Mouse (Mus musculus) heart, postnatal 0 days (tissue): Measurements from ENCODE around the gene Smyd3. TPM values are rescaled to one million over a fixed set of nuclear protein-coding genes. Genes with fewer than 3 reads are reported as not detected.

Source experiments
- ATAC-seq: fragments of 200-750 bp; cut with Nextera tagmentation; 2 replicates; pipeline ENCODE4 v1.8.0; 2017; ENCODE audit warnings: low read depth, moderate number of reproducible peaks, moderate library complexity; ENCODE audit not compliant: insufficient read depth
- DNase-seq: peaks from one replicate; pipeline ENCODE4 v3.0.0-alpha.2; 2016; ENCODE audit warnings: low spot score
- H3K27ac ChIP-seq: fragments of 300-500 bp; sonication (generic); 2 replicates; pipeline ENCODE4 v1.5.1; 2014; ENCODE audit warnings: low read depth, mild to moderate bottlenecking
- H3K27me3 ChIP-seq: fragments of 300-500 bp; sonication (generic); 2 replicates; pipeline ENCODE4 v1.6.1; 2014; ENCODE audit warnings: low read length, mixed read lengths; ENCODE audit not compliant: control insufficient read depth, insufficient read depth
- H3K36me3 ChIP-seq: fragments of 300-500 bp; sonication (generic); replicated peaks from 2 replicates; pipeline ENCODE4 v1.6.1; 2014; ENCODE audit warnings: low read length, mixed read lengths; ENCODE audit not compliant: control insufficient read depth, insufficient read depth
- H3K4me1 ChIP-seq: fragments of 300-500 bp; sonication (generic); 2 replicates; pipeline ENCODE4 v1.6.1; 2014; ENCODE audit warnings: antibody characterized with exemption; ENCODE audit not compliant: control insufficient read depth, insufficient read depth
- H3K4me2 ChIP-seq: fragments of 300-500 bp; sonication (generic); 2 replicates; pipeline ENCODE4 v1.6.1; 2014; ENCODE audit warnings: low read depth, mild to moderate bottlenecking, low read length, moderate library complexity
- H3K4me3 ChIP-seq: fragments of 300-500 bp; sonication (generic); 2 replicates; pipeline ENCODE4 v1.5.1; 2014; ENCODE audit warnings: low read depth, low read length
- H3K9ac ChIP-seq: fragments of 300-500 bp; sonication (generic); replicated peaks from 2 replicates; pipeline ENCODE4 v1.6.1; 2014; ENCODE audit warnings: low read depth, low read length, mixed read lengths
- H3K9me3 ChIP-seq: fragments of 300-500 bp; sonication (generic); replicated peaks from 2 replicates; pipeline ENCODE4 v1.6.1; 2016; ENCODE audit warnings: low read length; ENCODE audit not compliant: control insufficient read depth
- CTCF ChIP-seq: IDR thresholded peaks from 2 replicates; pipeline ENCODE4 v1.5.1; 2016; ENCODE audit warnings: antibody characterized with exemption, control low read depth, low read depth
- EP300 ChIP-seq: IDR thresholded peaks from 2 replicates; pipeline ENCODE4 v1.6.1; 2016; ENCODE audit warnings: antibody characterized with exemption, low read depth
- WGBS: fragments of 180-500 bp; shearing (Covaris S2); extraction: QIAGEN DNeasy Blood & Tissue Kit; methylation state at CpG from one replicate; pipeline ENCODE4 v1.1.7; 2014; 5-methylcytosine and 5-hydroxymethylcytosine counted together
- polyA plus RNA-seq: library from polyadenylated mRNA; unstranded; fragments of >200 nt; fragmentation: Nextera tagmentation; extraction: Ambion mirVana; gene quantifications from 2 replicates; pipeline ENCODE4 v1.2.1, GENCODE M21; 2015
- total RNA-seq: library from RNA; depleted of rRNA; stranded (reverse); fragments of >200 nt; gene quantifications from 2 replicates; pipeline ENCODE4 v1.2.3, GENCODE M21; 2014; ENCODE audit warnings: low replicate concordance

Smyd3 gene
- total and polyA plus RNA-seq, 2 experiments from 2014 or later: 7.0 to 11.6 TPM

GRCm38 (mm10) chr1:179266936-179267335 lies 250.9 kb downstream of the Smyd3 start:
- H3K9ac ChIP-seq: no peak overlapping the region
- no peaks in the 10 kb centered on the region for H3K4me1 ChIP-seq
- H3K27me3 ChIP-seq: no peaks in the 10 kb centered on the region
- 0 out of 2 replicates have a peak, but pooled peaks cover 6% of the 10 kb centered on the region for H3K36me3 ChIP-seq
- H3K9me3 ChIP-seq: peaks cover 24% of the 10 kb centered on the region
- no peak overlapping the region for H3K4me2 ChIP-seq
- DNase-seq: no peak
- TF ChIP-seq EP300 (no peak), CTCF (no peak)
- H3K27ac ChIP-seq: no peak overlapping the region
- ATAC-seq: no peak
- WGBS: 76% methylated on average over 3 of the region's 3 CpGs
- H3K4me3 ChIP-seq: no peak overlapping the region

GRCm38 (mm10) chr1:179261496-179261966 lies 256.3 kb downstream of the Smyd3 start:
- ATAC-seq (no peak), DNase-seq (no peak)
- WGBS: 64% methylated on average over 11 of the region's 11 CpGs
- Histone ChIP-seq H3K4me3 (no peak overlapping the region), H3K36me3 (no peaks in the 10 kb centered on the region), H3K4me2 (no peak overlapping the region), H3K9ac (no peak overlapping the region), H3K27ac (no peak overlapping the region), H3K9me3 (peaks cover under 1% of the 10 kb centered on the region; the same call in 1 of the 2 replicates), H3K27me3 (no peaks in the 10 kb centered on the region), H3K4me1 (no peaks in the 10 kb centered on the region)
- TF ChIP-seq EP300: no peak
- TF ChIP-seq CTCF: no peak

- Histone ChIP-seq H3K4me2 (no peak overlapping the region), H3K27ac (no peak overlapping the region), H3K9me3 (no peaks in the 10 kb centered on the region), H3K9ac (no peak overlapping the region), H3K27me3 (no peaks in the 10 kb centered on the region), H3K36me3 (no peaks in the 10 kb centered on the region), H3K4me1 (no peaks in the 10 kb centered on the region), H3K4me3 (no peak overlapping the region)
- DNase-seq (no peak), ATAC-seq (no peak)
- WGBS: 84% methylated on average over 11 of the region's 11 CpGs
- TF ChIP-seq EP300: no peak
- no peak for TF ChIP-seq CTCF
These were observed 261.9 kb downstream of the Smyd3 start for GRCm38 (mm10) chr1:179255826-179256512.

GRCm38 (mm10) chr1:179254531-179254930 lies 263.3 kb downstream of the Smyd3 start:
- Histone ChIP-seq H3K9me3 (no peaks in the 10 kb centered on the region), H3K27ac (no peak overlapping the region), H3K36me3 (no peaks in the 10 kb centered on the region), H3K4me3 (no peak overlapping the region), H3K27me3 (no peaks in the 10 kb centered on the region), H3K4me2 (no peak overlapping the region), H3K4me1 (no peaks in the 10 kb centered on the region), H3K9ac (no peak overlapping the region)
- ATAC-seq (no peak), DNase-seq (no peak)
- TF ChIP-seq EP300 (no peak), CTCF (no peak)
- WGBS: 78% methylated on average over 3 of the region's 3 CpGs

GRCm38 (mm10) chr1:179252611-179253010 lies 265.2 kb downstream of the Smyd3 start:
- TF ChIP-seq CTCF: no peak
- TF ChIP-seq EP300: no peak
- no peak overlapping the region for H3K27ac ChIP-seq
- no peak for ATAC-seq
- DNase-seq: no peak
- no peaks in the 10 kb centered on the region for H3K9me3 ChIP-seq
- H3K4me1 ChIP-seq: 0 out of 2 replicates have a peak, but pooled peaks cover 7% of the 10 kb centered on the region
- H3K4me2 ChIP-seq: no peak overlapping the region
- H3K36me3 ChIP-seq: no peaks in the 10 kb centered on the region
- no peaks in the 10 kb centered on the region for H3K27me3 ChIP-seq
- no peak overlapping the region for H3K9ac ChIP-seq
- WGBS: 78% methylated on average over 4 of the region's 4 CpGs
- no peak overlapping the region for H3K4me3 ChIP-seq

GRCm38 (mm10) chr1:179250388-179250787 lies 267.5 kb downstream of the Smyd3 start:
- Histone ChIP-seq H3K36me3 (no peaks in the 10 kb centered on the region), H3K27me3 (no peaks in the 10 kb centered on the region), H3K4me3 (no peak overlapping the region), H3K9ac (no peak overlapping the region), H3K27ac (no peak overlapping the region), H3K4me2 (no peak overlapping the region), H3K9me3 (no peaks in the 10 kb centered on the region), H3K4me1 (0 out of 2 replicates have a peak, but pooled peaks cover 7% of the 10 kb centered on the region)
- TF ChIP-seq EP300 (no peak), CTCF (no peak)
- DNase-seq: no peak
- ATAC-seq: no peak
- WGBS: 85% methylated on average over 3 of the region's 3 CpGs
